Mouse (Mus musculus) MEL (cell line): ENCODE data around the gene Smg8. TPM values are rescaled to one million over a fixed set of nuclear protein-coding genes. Genes with fewer than 3 reads are reported as not detected.
A peak's percentile ranks its signal among the peaks of the same experiment; 100 is the strongest.

Experiments used
- DNase-seq: peaks from one replicate; pipeline ENCODE4 v3.0.0; 2011; ENCODE audit warnings: low read depth, low spot score
- H3K27ac ChIP-seq: 2 replicates; pipeline ENCODE4 v1.5.1; 2012; ENCODE audit warnings: low read depth, mild to moderate bottlenecking, control low read depth, low read length, moderate library complexity; ENCODE audit not compliant: control insufficient read depth
- H3K27me3 ChIP-seq, 2 experiments: fragments of 150-350 bp in 1 of 2; sonication (generic) in 1 of 2; 2 replicates each; pipeline ENCODE4 v1.6.1; 2012; ENCODE audit warnings: low read length in 2 of 2, mild to moderate bottlenecking in 2 of 2, improper control_type of control experiment in 1 of 2, moderate library complexity in 1 of 2; ENCODE audit not compliant: insufficient read depth in 2 of 2, control insufficient read depth in 1 of 2
- H3K36me3 ChIP-seq, 2 experiments: 2 replicates each; pipeline ENCODE4 v1.6.1; 2012 to 2014; ENCODE audit warnings: low read length in 2 of 2, improper control_type of control experiment in 1 of 2, inconsistent platforms in 1 of 2, mild to moderate bottlenecking in 1 of 2; ENCODE audit not compliant: insufficient read depth in 2 of 2, control insufficient read depth in 1 of 2
- H3K4me1 ChIP-seq, 2 experiments: fragments of 150-350 bp in 1 of 2; sonication (generic) in 1 of 2; 2 replicates each; pipeline ENCODE4 v1.6.1; 2012; ENCODE audit warnings: low read length in 2 of 2, improper control_type of control experiment in 1 of 2, mild to moderate bottlenecking in 1 of 2; ENCODE audit not compliant: insufficient read depth in 2 of 2, control insufficient read depth in 1 of 2
- H3K4me3 ChIP-seq, 2 experiments: fragments of 150-350 bp in 1 of 2; sonication (generic) in 1 of 2; 2 replicates each; pipeline ENCODE4 v1.5.1; 2012; ENCODE audit warnings: low read depth in 2 of 2, low read length in 2 of 2, mild to moderate bottlenecking in 2 of 2, moderate library complexity in 2 of 2, control low read depth in 1 of 2, improper control_type of control experiment in 1 of 2; ENCODE audit not compliant: control insufficient read depth in 1 of 2, insufficient read depth in 1 of 2
- H3K79me2 ChIP-seq: 2 replicates; pipeline ENCODE4 v1.6.1; 2012; ENCODE audit warnings: mild to moderate bottlenecking, low read length, moderate library complexity; ENCODE audit not compliant: control insufficient read depth, poor library complexity, insufficient read depth
- H3K9ac ChIP-seq: 2 replicates; pipeline ENCODE4 v1.6.1; 2012; ENCODE audit warnings: low read depth, mild to moderate bottlenecking, control low read depth, low read length, moderate library complexity; ENCODE audit not compliant: control insufficient read depth, poor library complexity, severe bottlenecking
- H3K9me3 ChIP-seq: fragments of 150-350 bp; sonication (generic); replicated peaks from 2 replicates; pipeline ENCODE4 v1.6.1; 2012; ENCODE audit warnings: mild to moderate bottlenecking, low read length, improper control_type of control experiment, moderate library complexity; ENCODE audit not compliant: insufficient read depth
- BHLHE40 ChIP-seq: IDR thresholded peaks from 2 replicates; pipeline ENCODE4 v1.6.1; 2012; ENCODE audit warnings: low read depth, mild to moderate bottlenecking, inconsistent platforms, low read length, improper control_type of control experiment, borderline replicate concordance
- CHD1 ChIP-seq: IDR thresholded peaks from 2 replicates; pipeline ENCODE4 v1.6.1; 2012; ENCODE audit warnings: low read depth, mild to moderate bottlenecking, inconsistent platforms, low read length, improper control_type of control experiment
- CTCF ChIP-seq, 3 experiments: IDR thresholded peaks in 2 of 3; conservative IDR thresholded peaks in 1 of 3; 2 replicates each; pipeline ENCODE4 v1.5.1; 2011 to 2012; ENCODE audit warnings: low read length in 3 of 3, low read depth in 2 of 3, mild to moderate bottlenecking in 2 of 3, improper control_type of control experiment in 1 of 3, inconsistent platforms in 1 of 3, mixed read lengths in 1 of 3, moderate library complexity in 1 of 3; ENCODE audit not compliant: control insufficient read depth in 1 of 3, insufficient read depth in 1 of 3, poor library complexity in 1 of 3, severe bottlenecking in 1 of 3
- E2F4 ChIP-seq: IDR thresholded peaks from 2 replicates; pipeline ENCODE4 v1.6.1; 2011; ENCODE audit warnings: low read depth, low read length, improper control_type of control experiment, borderline replicate concordance
- EP300 ChIP-seq, 2 experiments: IDR thresholded peaks; 2 replicates each; pipeline ENCODE4 v1.6.1; 2011; ENCODE audit warnings: improper control_type of control experiment in 2 of 2, low read length in 2 of 2, low read depth in 1 of 2, mild to moderate bottlenecking in 1 of 2
- ETS1 ChIP-seq: IDR thresholded peaks from 2 replicates; pipeline ENCODE4 v1.6.1; 2012; ENCODE audit warnings: low read depth, mild to moderate bottlenecking, inconsistent platforms, low read length, improper control_type of control experiment, moderate library complexity
- GABPA ChIP-seq: IDR thresholded peaks from 2 replicates; pipeline ENCODE4 v1.6.1; 2012; ENCODE audit warnings: low read depth, mild to moderate bottlenecking, inconsistent platforms, low read length, improper control_type of control experiment, moderate library complexity
- GATA1 ChIP-seq: IDR thresholded peaks from 2 replicates; pipeline ENCODE4 v1.6.1; 2011; ENCODE audit warnings: low read depth, low read length, improper control_type of control experiment
- MXI1 ChIP-seq: IDR thresholded peaks from 2 replicates; pipeline ENCODE4 v1.6.1; 2011; ENCODE audit warnings: mild to moderate bottlenecking, low read depth, low read length, improper control_type of control experiment
- POLR2A ChIP-seq, 2 experiments: IDR thresholded peaks; 2 replicates each; pipeline ENCODE4 v1.6.1; 2011 to 2012; ENCODE audit warnings: low read length in 2 of 2, mild to moderate bottlenecking in 2 of 2, control low read depth in 1 of 2, improper control_type of control experiment in 1 of 2, low read depth in 1 of 2, moderate library complexity in 1 of 2; ENCODE audit not compliant: control insufficient read depth in 1 of 2, insufficient read depth in 1 of 2, poor library complexity in 1 of 2
- POLR2AphosphoS2 ChIP-seq: IDR thresholded peaks from 2 replicates; pipeline ENCODE4 v1.6.1; 2011; ENCODE audit warnings: low read length, improper control_type of control experiment
- RCOR1 ChIP-seq: IDR thresholded peaks from 2 replicates; pipeline ENCODE4 v1.6.1; 2012; ENCODE audit warnings: low read depth, mild to moderate bottlenecking, inconsistent platforms, low read length, improper control_type of control experiment
- SIN3A ChIP-seq: IDR thresholded peaks from 2 replicates; pipeline ENCODE4 v1.6.1; 2012; ENCODE audit warnings: low read length, improper control_type of control experiment, inconsistent platforms
- TBP ChIP-seq: IDR thresholded peaks from 2 replicates; pipeline ENCODE4 v1.8.0; 2011; ENCODE audit warnings: low read depth, low read length, improper control_type of control experiment
- TCF12 ChIP-seq: IDR thresholded peaks from 2 replicates; pipeline ENCODE4 v1.6.1; 2014; ENCODE audit warnings: low read depth, mild to moderate bottlenecking, inconsistent platforms, low read length, improper control_type of control experiment, moderate library complexity
- UBTF ChIP-seq: IDR thresholded peaks from 2 replicates; pipeline ENCODE4 v1.6.1; 2012; ENCODE audit warnings: low read depth, mild to moderate bottlenecking, inconsistent platforms, low read length, improper control_type of control experiment, moderate library complexity, borderline replicate concordance; ENCODE audit not compliant: insufficient read depth
- USF2 ChIP-seq, 2 experiments: IDR thresholded peaks; 2 replicates each; pipeline ENCODE4 v1.6.1; 2011 to 2012; ENCODE audit warnings: improper control_type of control experiment in 2 of 2, low read length in 2 of 2, borderline replicate concordance in 1 of 2, inconsistent platforms in 1 of 2, low read depth in 1 of 2, mild to moderate bottlenecking in 1 of 2; ENCODE audit not compliant: insufficient read depth in 1 of 2
- ZKSCAN1 ChIP-seq: IDR thresholded peaks from 2 replicates; pipeline ENCODE4 v1.6.1; 2012; ENCODE audit warnings: low read depth, mild to moderate bottlenecking, inconsistent platforms, low read length, improper control_type of control experiment, moderate library complexity
- ZMIZ1 ChIP-seq: IDR thresholded peaks from 2 replicates; pipeline ENCODE4 v1.6.1; 2012; ENCODE audit warnings: low read depth, mild to moderate bottlenecking, inconsistent platforms, low read length, improper control_type of control experiment, moderate library complexity
- ZNF384 ChIP-seq: IDR thresholded peaks from 2 replicates; pipeline ENCODE4 v1.6.1; 2012; ENCODE audit warnings: low read depth, mild to moderate bottlenecking, inconsistent platforms, low read length, improper control_type of control experiment
- polyA plus RNA-seq, 2 experiments: library from polyadenylated mRNA; stranded (reverse) in 1 of 2; unstranded in 1 of 2; fragments of >175 nt in 1 of 2; fragments of >200 nt in 1 of 2; gene quantifications; 2 replicates each; pipeline versions ENCODE4 v1.2.1 to v1.2.4; 2012; ENCODE audit warnings: low replicate concordance in 2 of 2, low read depth in 1 of 2; ENCODE audit not compliant: insufficient read length in 2 of 2, insufficient read depth in 1 of 2, missing spikeins in 1 of 2
- total RNA-seq: library from RNA; depleted of rRNA; stranded (reverse); fragments of 300-350 nt; gene quantifications from 2 replicates; pipeline ENCODE4 v1.2.3, GENCODE M21; 2012

Gene Smg8
- total and polyA plus RNA-seq, 3 experiments: 28.1 to 120 (median 33.9) TPM

GRCm38 (mm10) chr11:87110172-87110909, 23.8 kb upstream of the Smg8 start:
- H3K4me3 ChIP-seq: peak overlapping the region; percentile 70 to 86
- TF ChIP-seq POLR2AphosphoS2: no peak
- TF ChIP-seq MXI1: 0 out of 2 replicates have a peak, but pooled peaks have one; percentile 45
- 0 out of 2 replicates have a peak, but pooled peaks have one; percentile 5 for TF ChIP-seq ETS1
- TF ChIP-seq E2F4: no peak
- no peak for TF ChIP-seq ZKSCAN1
- no peak for TF ChIP-seq GABPA
- peak; percentile 91 for TF ChIP-seq CHD1
- peak; percentile 50; the same call in 1 of the 2 replicates for TF ChIP-seq GATA1
- TF ChIP-seq SIN3A: peak; percentile 51
- 0 out of 2 replicates have a peak, but pooled peaks have one; percentile 9 for TF ChIP-seq TBP
- peak in 1 of 2 experiments; percentile 35; a peak in 1 of 4 replicates for TF ChIP-seq EP300 (IDR thresholded peaks at IDR 0.05; ENCODE audit: low read depth in 1 of 2, low read length in 2 of 2)
- TF ChIP-seq RCOR1: peak; percentile 54; the same call in 1 of the 2 replicates
- no peak for TF ChIP-seq USF2 (IDR thresholded peaks at IDR 0.05; ENCODE audit: borderline replicate concordance in 1 of 2, insufficient read depth in 1 of 2, low read depth in 1 of 2, low read length in 2 of 2)
- H3K36me3 ChIP-seq: peaks cover 23 to 30% of the 10 kb centered on the region in 2 experiments
- no peaks in the 10 kb centered on the region for H3K27me3 ChIP-seq
- DNase-seq: peak; percentile 76
- H3K9ac ChIP-seq: peak overlapping the region; percentile 89
- H3K79me2 ChIP-seq: peaks cover 32% of the 10 kb centered on the region
- peak overlapping the region; percentile 96 for H3K27ac ChIP-seq
- peaks cover 3 to 7% of the 10 kb centered on the region in 2 experiments; a peak in 3 of 4 replicates for H3K4me1 ChIP-seq
- no peaks in the 10 kb centered on the region for H3K9me3 ChIP-seq

DNA sequence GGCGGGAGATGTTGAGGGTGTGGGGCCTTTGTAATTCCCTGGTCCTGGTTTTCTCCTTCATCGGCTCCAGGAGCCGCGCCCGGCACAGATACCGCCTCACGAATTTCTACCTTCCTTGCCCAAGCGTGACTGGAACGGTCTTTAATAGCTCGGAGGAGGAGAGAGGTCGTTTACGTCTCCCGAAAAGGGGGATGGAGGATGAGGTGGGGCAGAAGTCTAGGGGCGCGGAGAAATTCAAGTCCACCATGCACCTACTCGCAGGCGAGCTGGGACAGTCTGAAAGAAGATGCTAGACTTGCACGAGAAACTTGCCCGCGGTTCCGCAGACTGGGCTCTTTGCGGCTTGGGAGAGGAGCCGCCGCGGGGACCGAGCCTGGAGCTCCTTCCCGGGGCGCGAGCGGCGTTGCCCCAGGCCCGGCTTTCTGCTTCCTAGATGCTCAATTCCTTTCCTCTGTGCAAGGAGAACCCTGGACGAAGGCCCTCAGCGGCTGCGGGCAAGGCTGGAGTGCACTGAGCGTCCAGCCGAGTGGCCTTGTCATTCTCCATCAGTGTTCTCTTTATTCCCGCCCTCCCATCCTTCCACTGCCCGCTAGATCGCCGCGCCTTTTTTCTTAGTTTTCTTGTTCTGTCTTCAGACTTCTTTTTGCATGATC, 23.1 kb upstream of the Smg8 start:
- DNase-seq: no peak
- TF ChIP-seq BHLHE40 (no peak), UBTF (peak; percentile 96), POLR2AphosphoS2 (peak; percentile 5; the same call in 1 of the 2 replicates), ZNF384 (no peak), MXI1 (peak; percentile 73; the same call in 1 of the 2 replicates), CTCF (IDR thresholded peaks at IDR 0.05 in 2 of 3, conservative IDR thresholded peaks at IDR 0.05 in 1 of 3; ENCODE audit: control insufficient read depth in 1 of 3, insufficient read depth in 1 of 3, low read depth in 2 of 3, low read length in 3 of 3, poor library complexity in 1 of 3, severe bottlenecking in 1 of 3) (no peak), SIN3A (peak; percentile 55; the same call in 1 of the 2 replicates), TCF12 (no peak), POLR2A (IDR thresholded peaks at IDR 0.05; ENCODE audit: control insufficient read depth in 1 of 2, insufficient read depth in 1 of 2, low read depth in 1 of 2, low read length in 2 of 2, poor library complexity in 1 of 2) (peak; percentile 19 to 60; a peak in 3 of 4 replicates), ZMIZ1 (peak; percentile 2; the same call in 1 of the 2 replicates)
- peaks cover 22 to 37% of the 10 kb centered on the region in 2 experiments for H3K36me3 ChIP-seq
- peak overlapping the region; percentile 96 for H3K27ac ChIP-seq
- H3K4me1 ChIP-seq: peaks cover 3 to 7% of the 10 kb centered on the region in 2 experiments; a peak in 3 of 4 replicates
- peak overlapping the region; percentile 89 for H3K9ac ChIP-seq
- no peaks in the 10 kb centered on the region for H3K27me3 ChIP-seq
- peaks cover 32% of the 10 kb centered on the region for H3K79me2 ChIP-seq
- no peaks in the 10 kb centered on the region for H3K9me3 ChIP-seq
- H3K4me3 ChIP-seq: peak overlapping the region; percentile 70 to 86
